Comparison of ENCODE assay signal across 17 mouse cellular contexts in the genomic region with DNA sequence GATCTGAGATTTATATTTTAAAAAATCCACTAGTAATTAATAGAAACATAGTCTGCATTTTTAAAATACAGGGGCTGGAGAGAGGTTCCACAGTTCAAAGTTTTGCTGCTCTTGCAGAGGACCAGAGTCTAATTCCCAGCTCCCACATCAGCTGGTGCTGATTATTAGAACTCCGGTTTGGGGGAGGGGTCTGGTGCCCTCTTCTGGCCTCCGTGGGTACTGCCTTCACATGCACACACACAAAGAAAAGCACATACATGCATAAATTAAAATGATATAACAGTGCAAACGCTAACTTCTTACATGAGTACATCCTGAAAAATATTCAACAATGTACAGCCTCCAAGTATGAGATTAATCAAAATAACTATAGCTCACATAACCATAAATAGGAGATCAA. TPM values are rescaled to one million over a fixed set of nuclear protein-coding genes. Genes with fewer than 3 reads are reported as not detected.
DNase-seq lines count a peak whose midpoint lies in the region; ATAC-seq and TF ChIP-seq lines count a peak whose summit lies in the region.
"Had no signal": no experiment of that assay in that cellular context is flagged by ENCODE, and none has a peak within 500 bp of the region (broad histone marks: within the 10 kb centered on the region; RNA-seq: fewer than 3 reads in every experiment).

No protein-coding gene starts in this region.

- ATAC-seq in midbrain, postnatal 0 days (ENCODE audit: low FRiP score): no peak
- ATAC-seq in midbrain, embryonic 14.5 days (ENCODE audit: low FRiP score, low TSS enrichment): no peak
- ATAC-seq: CD4-positive, CD25-positive, alpha-beta regulatory T cell, adult 4 months; midbrain, embryonic 13.5 days had no signal

- TF ChIP-seq CTCF in kidney, adult 2 months (conservative IDR thresholded peaks at IDR 0.05; ENCODE audit: insufficient read depth, insufficient read length, low read depth, low read length): peak; percentile 20; the same call in 1 of the 2 replicates
- TF ChIP-seq CTCF in midbrain, postnatal 0 days (IDR thresholded peaks at IDR 0.05): peak; percentile 53

- no peak overlapping the region for H3K4me3 ChIP-seq in kidney, adult 2 months (ENCODE audit: insufficient read depth, low read depth, low read length)
- H3K4me3 ChIP-seq in midbrain, postnatal 0 days (ENCODE audit: low read depth, low read length): no peak overlapping the region
- no peak overlapping the region for H3K4me3 ChIP-seq in midbrain, embryonic 14.5 days (replicated peaks; ENCODE audit: low read depth, low read length)
- H3K4me3 ChIP-seq: embryonic facial prominence, embryonic 13.5 days; forebrain, embryonic 10.5 days; limb, embryonic 13.5 days; midbrain, embryonic 13.5 days had no signal

- DNase-seq in kidney, adult 2 months: no peak
- DNase-seq in kidney, postnatal 10 days: no peak
- no peak for DNase-seq in midbrain, postnatal 0 days (ENCODE audit: low spot score)
- no peak for DNase-seq in midbrain, embryonic 14.5 days
- peak; percentile 5 for DNase-seq in NIH3T3 (ENCODE audit: low read depth)
- DNase-seq in ovary, postnatal 36 days (ENCODE audit: low spot score): no peak
- DNase-seq in kidney, adult 11 months: no peak
- DNase-seq: adrenal gland, postnatal 36 days; heart, postnatal 36 days; kidney, postnatal 4 days; lung, postnatal 14 days; right cerebral cortex, postnatal 4 days had no signal

- no peak overlapping the region for H3K27ac ChIP-seq in kidney, adult 2 months (ENCODE audit: insufficient read depth, low read depth, low read length)
- no peak overlapping the region for H3K27ac ChIP-seq in midbrain, postnatal 0 days (ENCODE audit: low read depth, low read length)
- no peak overlapping the region for H3K27ac ChIP-seq in midbrain, embryonic 14.5 days (replicated peaks; ENCODE audit: low read depth, low read length)
- H3K27ac ChIP-seq: embryonic facial prominence, embryonic 13.5 days; forebrain, embryonic 10.5 days; limb, embryonic 13.5 days had no signal

- no peaks in the 10 kb centered on the region for H3K9me3 ChIP-seq in midbrain, postnatal 0 days (ENCODE audit: low read length)
- peaks cover 3% of the 10 kb centered on the region; the same call in 1 of the 2 replicates for H3K9me3 ChIP-seq in midbrain, embryonic 14.5 days (ENCODE audit: control insufficient read depth, low read length)
- H3K9me3 ChIP-seq: embryonic facial prominence, embryonic 13.5 days; limb, embryonic 13.5 days; midbrain, embryonic 13.5 days had no signal

- TF ChIP-seq POLR2A in kidney, adult 2 months (IDR thresholded peaks at IDR 0.05; ENCODE audit: low read depth, low read length): no peak

- no peaks in the 10 kb centered on the region for H3K4me1 ChIP-seq in kidney, adult 2 months (ENCODE audit: control insufficient read depth, insufficient read depth, low read length)
- 0 out of 2 replicates have a peak, but pooled peaks cover 7% of the 10 kb centered on the region for H3K4me1 ChIP-seq in midbrain, postnatal 0 days (ENCODE audit: insufficient read depth, low read length)
- H3K4me1 ChIP-seq in midbrain, embryonic 14.5 days (ENCODE audit: control insufficient read depth, insufficient read depth, low read length): peaks cover 15% of the 10 kb centered on the region; the same call in 1 of the 2 replicates
- H3K4me1 ChIP-seq: embryonic facial prominence, embryonic 13.5 days; limb, embryonic 13.5 days had no signal

- H3K36me3 ChIP-seq in kidney, adult 2 months (ENCODE audit: control insufficient read depth, insufficient read depth, low read length): no peaks in the 10 kb centered on the region
- no peaks in the 10 kb centered on the region for H3K36me3 ChIP-seq in midbrain, postnatal 0 days (ENCODE audit: insufficient read depth, low read length)
- no peaks in the 10 kb centered on the region for H3K36me3 ChIP-seq in midbrain, embryonic 14.5 days (ENCODE audit: control insufficient read depth, insufficient read depth, low read length)
- H3K36me3 ChIP-seq: embryonic facial prominence, embryonic 13.5 days; forebrain, embryonic 10.5 days; limb, embryonic 13.5 days had no signal

- H3K27me3 ChIP-seq in kidney, adult 2 months (replicated peaks; ENCODE audit: control insufficient read depth, insufficient read depth, low read length): no peaks in the 10 kb centered on the region
- H3K27me3 ChIP-seq in midbrain, postnatal 0 days (ENCODE audit: insufficient read depth, low read length): no peaks in the 10 kb centered on the region
- H3K27me3 ChIP-seq in midbrain, embryonic 14.5 days (ENCODE audit: control insufficient read depth, insufficient read depth, low read length): no peaks in the 10 kb centered on the region
- H3K27me3 ChIP-seq: embryonic facial prominence, embryonic 13.5 days; limb, embryonic 13.5 days; midbrain, embryonic 13.5 days had no signal

- H3K4me2 ChIP-seq in midbrain, postnatal 0 days (ENCODE audit: low read depth, low read length, poor library complexity, severe bottlenecking): no peak overlapping the region
- H3K4me2 ChIP-seq in midbrain, embryonic 14.5 days (ENCODE audit: low read length): no peak overlapping the region
- H3K4me2 ChIP-seq: embryonic facial prominence, embryonic 13.5 days; limb, embryonic 13.5 days; midbrain, embryonic 13.5 days had no signal

- H3K9ac ChIP-seq in midbrain, postnatal 0 days (replicated peaks; ENCODE audit: low read length, poor library complexity, severe bottlenecking): no peak overlapping the region
- H3K9ac ChIP-seq in midbrain, embryonic 14.5 days (replicated peaks; ENCODE audit: low read length): no peak overlapping the region
- H3K9ac ChIP-seq: embryonic facial prominence, embryonic 13.5 days; limb, embryonic 13.5 days; midbrain, embryonic 13.5 days had no signal

- WGBS in kidney, adult 2 months: 85% methylated on average over 3 of the region's 3 CpGs
- WGBS in midbrain, postnatal 0 days: 89% methylated on average over 3 of the region's 3 CpGs
- 84% methylated on average over 3 of the region's 3 CpGs for WGBS in midbrain, embryonic 14.5 days

RNA-seq across cellular contexts. Expression of a gene that starts 50.5 kb away (rescaled TPM):
- 0.25 and 0.39 TPM in 2 replicates for polyA plus RNA-seq in kidney, adult 2 months (2012; rRNA removed)
- 8.0 and 10.7 TPM in 2 replicates for total RNA-seq in midbrain, postnatal 0 days (2014; rRNA removed)
- polyA plus RNA-seq in midbrain, postnatal 0 days (2015; fragmentation: Nextera tagmentation; extraction: Ambion mirVana): 11.2 and 15.4 TPM in 2 replicates
- polyA plus RNA-seq in midbrain, embryonic 14.5 days (2014; fragmentation: Nextera tagmentation; extraction: Ambion mirVana): 21.5 and 22.6 TPM in 2 replicates
